Mouse (Mus musculus) cerebellum, postnatal 10 days (tissue): ENCODE measurements around the gene Plac1.

Experiments used
- DNase-seq, 2 experiments: peaks; one replicate each; pipeline ENCODE4 v3.0.0; 2021; ENCODE audit warnings: mixed read lengths in 2 of 2

Gene Plac1

GRCm38 (mm10) chrX:53240011-53240410 lies at the start of gene Plac1:
Gene Plac1, minus strand, starts transcription at chrX:53240111.
- no peak for DNase-seq

- no peak for DNase-seq
Measured at GRCm38 (mm10) chrX:53287924-53288323, 48.0 kb upstream of the Plac1 start.

- DNase-seq, result no peak
Measured at GRCm38 (mm10) chrX:53273124-53273523, 33.2 kb upstream of the Plac1 start, which contains the start of gene Fam122c. Gene Fam122c, plus strand, starts transcription at chrX:53273424.

GRCm38 (mm10) chrX:53271628-53272027 lies 31.7 kb upstream of the Plac1 start:
- DNase-seq, result peak in 1 of 2 experiments; percentile 40

- DNase-seq, result no peak
Measured at GRCm38 (mm10) chrX:53270063-53270432, 30.1 kb upstream of the Plac1 start.

- peak; percentile 94 to 96 for DNase-seq
Measured at GRCm38 (mm10) chrX:53269289-53270062, 29.6 kb upstream of the Plac1 start, which contains the start of gene Fam122b. Gene Fam122b, minus strand, starts transcription at chrX:53269805.

- DNase-seq, result peak; percentile 47 to 73
Measured at GRCm38 (mm10) chrX:53268856-53269255, 28.9 kb upstream of the Plac1 start.

GRCm38 (mm10) chrX:53266186-53266585 lies 26.3 kb upstream of the Plac1 start:
- no peak for DNase-seq

GRCm38 (mm10) chrX:53255195-53255594 lies 15.3 kb upstream of the Plac1 start:
- DNase-seq, result peak in 1 of 2 experiments; percentile 37

- peak; percentile 8 to 18 for DNase-seq
Measured at GRCm38 (mm10) chrX:53237971-53238370, 1.9 kb downstream of the Plac1 start.

- no peak for DNase-seq
Measured at GRCm38 (mm10) chrX:53236404-53236803, 3.5 kb downstream of the Plac1 start.

- DNase-seq, result peak in 1 of 2 experiments; percentile 5
Measured at GRCm38 (mm10) chrX:53233689-53234088, 6.2 kb downstream of the Plac1 start.

GRCm38 (mm10) chrX:53231965-53232364 lies 7.9 kb downstream of the Plac1 start:
- peak; percentile 60 to 61 for DNase-seq

- no peak for DNase-seq
Measured at GRCm38 (mm10) chrX:53224353-53224944, 15.5 kb downstream of the Plac1 start.

- peak; percentile 55 to 69 for DNase-seq
Measured at GRCm38 (mm10) chrX:53220855-53221254, 19.1 kb downstream of the Plac1 start.

- peak; percentile 61 to 71 for DNase-seq
Measured at GRCm38 (mm10) chrX:53214557-53215229, 25.2 kb downstream of the Plac1 start.

- DNase-seq, result peak; percentile 35 to 49
Measured at GRCm38 (mm10) chrX:53213838-53214237, 26.1 kb downstream of the Plac1 start.

- peak in 1 of 2 experiments; percentile 6 for DNase-seq
Measured at GRCm38 (mm10) chrX:53212485-53212884, 27.4 kb downstream of the Plac1 start.

GRCm38 (mm10) chrX:53211756-53212483 lies 28.0 kb downstream of the Plac1 start:
- DNase-seq, result peak; percentile 21 to 57

- DNase-seq, result no peak
Measured at GRCm38 (mm10) chrX:53209431-53209830, 30.5 kb downstream of the Plac1 start.

GRCm38 (mm10) chrX:53204690-53205311 lies 35.1 kb downstream of the Plac1 start:
- DNase-seq, result no peak

- no peak for DNase-seq
Measured at GRCm38 (mm10) chrX:53201616-53202015, 38.3 kb downstream of the Plac1 start.
